Comparison of ENCODE assay signal across 8 mouse cellular contexts in genomic region chr8:70742981-70743655, GRCm38 (mm10). TPM values are rescaled to one million over a fixed set of nuclear protein-coding genes. Genes with fewer than 3 reads are reported as not detected.
DNase-seq lines count a peak whose midpoint lies in the region; ATAC-seq and TF ChIP-seq lines count a peak whose summit lies in the region.

No protein-coding gene starts in this region.

- 40% methylated on average over 38 of the region's 38 CpGs for WGBS in kidney, adult 2 months
- 2% methylated on average over 38 of the region's 38 CpGs for WGBS in embryonic facial prominence, embryonic 10.5 days
- under 1% methylated on average over 38 of the region's 38 CpGs for WGBS in hindbrain, embryonic 14.5 days
- WGBS in liver, embryonic 15.5 days (ENCODE audit: insufficient replicate concordance): 3% methylated on average over 38 of the region's 38 CpGs

- TF ChIP-seq POLR2A in kidney, adult 2 months (IDR thresholded peaks at IDR 0.05; ENCODE audit: low read depth, low read length): no peak

- H3K27me3 ChIP-seq in kidney, adult 2 months (replicated peaks; ENCODE audit: control insufficient read depth, insufficient read depth, low read length): no peaks in the 10 kb centered on the region
- H3K27me3 ChIP-seq in embryonic facial prominence, embryonic 10.5 days (replicated peaks; ENCODE audit: low read depth, poor library complexity, severe bottlenecking): peaks cover 88% of the 10 kb centered on the region
- H3K27me3 ChIP-seq in hindbrain, embryonic 14.5 days (ENCODE audit: control insufficient read depth, insufficient read depth, low read length): peaks cover 72% of the 10 kb centered on the region
- peaks cover 95% of the 10 kb centered on the region for H3K27me3 ChIP-seq in liver, embryonic 15.5 days

- DNase-seq in kidney, adult 2 months: no peak
- DNase-seq in kidney, postnatal 36 days: no peak
- peak; percentile 34 for DNase-seq in embryonic facial prominence, embryonic 10.5 days (ENCODE audit: low spot score)
- no peak for DNase-seq in hindbrain, embryonic 14.5 days (ENCODE audit: low spot score)
- DNase-seq in thymus, postnatal 10 days (ENCODE audit: low spot score in 2 of 2): no peak
- DNase-seq in thymus, postnatal 36 days: no peak
- DNase-seq in cerebellum, postnatal 4 days (ENCODE audit: low spot score in 2 of 2): no peak

- H3K4me2 ChIP-seq in hindbrain, embryonic 14.5 days (replicated peaks): peak overlapping the region; percentile 55
- peak overlapping the region; percentile 53 for H3K4me2 ChIP-seq in liver, embryonic 15.5 days

- H3K9me3 ChIP-seq in embryonic facial prominence, embryonic 10.5 days: no peaks in the 10 kb centered on the region
- H3K9me3 ChIP-seq in hindbrain, embryonic 14.5 days (ENCODE audit: control insufficient read depth, low read length): no peaks in the 10 kb centered on the region
- no peaks in the 10 kb centered on the region for H3K9me3 ChIP-seq in liver, embryonic 15.5 days (replicated peaks)

- peak overlapping the region; percentile 49; the same call in 1 of the 2 replicates for H3K27ac ChIP-seq in kidney, adult 2 months (ENCODE audit: insufficient read depth, low read depth, low read length)
- peak overlapping the region; percentile 31 for H3K27ac ChIP-seq in embryonic facial prominence, embryonic 10.5 days (replicated peaks)
- H3K27ac ChIP-seq in hindbrain, embryonic 14.5 days: no peak overlapping the region
- H3K27ac ChIP-seq in liver, embryonic 15.5 days (replicated peaks): no peak overlapping the region

- no peaks in the 10 kb centered on the region; the same call in 1 of the 2 replicates for H3K36me3 ChIP-seq in kidney, adult 2 months (ENCODE audit: control insufficient read depth, insufficient read depth, low read length)
- H3K36me3 ChIP-seq in embryonic facial prominence, embryonic 10.5 days (replicated peaks): no peaks in the 10 kb centered on the region
- H3K36me3 ChIP-seq in hindbrain, embryonic 14.5 days (replicated peaks; ENCODE audit: control insufficient read depth, insufficient read depth): no peaks in the 10 kb centered on the region
- no peaks in the 10 kb centered on the region for H3K36me3 ChIP-seq in liver, embryonic 15.5 days (replicated peaks)

- TF ChIP-seq CTCF in kidney, adult 2 months (conservative IDR thresholded peaks at IDR 0.05; ENCODE audit: insufficient read depth, insufficient read length, low read depth, low read length): no peak

- H3K4me3 ChIP-seq in kidney, adult 2 months (ENCODE audit: insufficient read depth, low read depth, low read length): peak overlapping the region; percentile 38
- H3K4me3 ChIP-seq in embryonic facial prominence, embryonic 10.5 days: peak overlapping the region; percentile 51
- H3K4me3 ChIP-seq in hindbrain, embryonic 14.5 days (replicated peaks; ENCODE audit: low read length): peak overlapping the region; percentile 10
- no peak overlapping the region for H3K4me3 ChIP-seq in liver, embryonic 15.5 days (replicated peaks)

- H3K9ac ChIP-seq in hindbrain, embryonic 14.5 days: peak overlapping the region; percentile 50; the same call in 1 of the 2 replicates
- H3K9ac ChIP-seq in liver, embryonic 15.5 days: no peak overlapping the region

- 0 out of 2 replicates have a peak, but pooled peaks have one; percentile 29 for ATAC-seq in hindbrain, embryonic 14.5 days (ENCODE audit: low FRiP score)
- ATAC-seq in liver, embryonic 15.5 days (ENCODE audit: insufficient read depth): no peak; the same call in 1 of the 2 replicates

- peaks cover 3% of the 10 kb centered on the region; the same call in 1 of the 2 replicates for H3K4me1 ChIP-seq in kidney, adult 2 months (ENCODE audit: control insufficient read depth, insufficient read depth, low read length)
- peaks cover 36% of the 10 kb centered on the region for H3K4me1 ChIP-seq in embryonic facial prominence, embryonic 10.5 days
- H3K4me1 ChIP-seq in hindbrain, embryonic 14.5 days (replicated peaks; ENCODE audit: control insufficient read depth, insufficient read depth, low read length): peaks cover 12% of the 10 kb centered on the region
- H3K4me1 ChIP-seq in liver, embryonic 15.5 days (replicated peaks): peaks cover 25% of the 10 kb centered on the region

RNA-seq across cellular contexts. Expression of gene Rab3a, which starts 11.4 kb away (rescaled TPM):
- polyA plus RNA-seq in kidney, adult 2 months (2012; rRNA removed): 29.7 and 31.1 TPM in 2 replicates
- 13.6 and 16.2 TPM in 2 replicates for polyA plus RNA-seq in embryonic facial prominence, embryonic 10.5 days (2016; fragmentation: Nextera tagmentation; extraction: Ambion mirVana)
- 519 and 565 TPM in 2 replicates for polyA plus RNA-seq in hindbrain, embryonic 14.5 days (2014; fragmentation: Nextera tagmentation; extraction: Ambion mirVana)
- 2.7 and 3.5 TPM in 2 replicates for polyA plus RNA-seq in liver, embryonic 15.5 days (2015; fragmentation: Nextera tagmentation; extraction: Ambion mirVana)

RNA-seq across cellular contexts. Expression of gene Mpv17l2, which starts 17.6 kb away (rescaled TPM):
- polyA plus RNA-seq in kidney, adult 2 months (2012; rRNA removed): 73.4 and 96.3 TPM in 2 replicates
- polyA plus RNA-seq in embryonic facial prominence, embryonic 10.5 days (2016; fragmentation: Nextera tagmentation; extraction: Ambion mirVana): 28.2 and 34.5 TPM in 2 replicates
- polyA plus RNA-seq in hindbrain, embryonic 14.5 days (2014; fragmentation: Nextera tagmentation; extraction: Ambion mirVana): 34.4 and 43.5 TPM in 2 replicates
- polyA plus RNA-seq in liver, embryonic 15.5 days (2015; fragmentation: Nextera tagmentation; extraction: Ambion mirVana): 34.7 and 37.8 TPM in 2 replicates

RNA-seq across cellular contexts. Expression of gene Pde4c, which starts 19.6 kb away (rescaled TPM):
- 81.6 and 113 TPM in 2 replicates for polyA plus RNA-seq in kidney, adult 2 months (2012; rRNA removed)
- 0.20 and 0.69 TPM in 2 replicates for polyA plus RNA-seq in embryonic facial prominence, embryonic 10.5 days (2016; fragmentation: Nextera tagmentation; extraction: Ambion mirVana)
- polyA plus RNA-seq in hindbrain, embryonic 14.5 days (2014; fragmentation: Nextera tagmentation; extraction: Ambion mirVana): 0.21 and 0.32 TPM in 2 replicates
- 1.4 and 1.9 TPM in 2 replicates for polyA plus RNA-seq in liver, embryonic 15.5 days (2015; fragmentation: Nextera tagmentation; extraction: Ambion mirVana)

RNA-seq across cellular contexts. Expression of gene Gm3336, which starts 24.8 kb away (rescaled TPM):
- 0.61 and 0.99 TPM in 2 replicates for polyA plus RNA-seq in kidney, adult 2 months (2012; rRNA removed)
- polyA plus RNA-seq in embryonic facial prominence, embryonic 10.5 days (2016; fragmentation: Nextera tagmentation; extraction: Ambion mirVana): not detected in 2 replicates
- not detected in 2 replicates for polyA plus RNA-seq in hindbrain, embryonic 14.5 days (2014; fragmentation: Nextera tagmentation; extraction: Ambion mirVana)
- 0.13 and 0.35 TPM in 2 replicates for polyA plus RNA-seq in liver, embryonic 15.5 days (2015; fragmentation: Nextera tagmentation; extraction: Ambion mirVana)

RNA-seq across cellular contexts. Expression of gene Pik3r2, which starts 33.4 kb away (rescaled TPM):
- polyA plus RNA-seq in kidney, adult 2 months (2012; rRNA removed): 60.5 and 94.7 TPM in 2 replicates
- polyA plus RNA-seq in embryonic facial prominence, embryonic 10.5 days (2016; fragmentation: Nextera tagmentation; extraction: Ambion mirVana): 79.2 and 79.8 TPM in 2 replicates
- polyA plus RNA-seq in hindbrain, embryonic 14.5 days (2014; fragmentation: Nextera tagmentation; extraction: Ambion mirVana): 83.0 and 84.6 TPM in 2 replicates
- polyA plus RNA-seq in liver, embryonic 15.5 days (2015; fragmentation: Nextera tagmentation; extraction: Ambion mirVana): 14.7 and 16.5 TPM in 2 replicates

Comparison
In these comparisons a context has a peak if more than half of its experiments do, and no peak if none do; other contexts are left out.
1. H3K27ac ChIP-seq: peak in kidney, adult 2 months (single experiment) and embryonic facial prominence, embryonic 10.5 days (single experiment); none in hindbrain, embryonic 14.5 days (single experiment) and liver, embryonic 15.5 days (single experiment).
2. RNA of gene Rab3a, which starts 11.4 kb away (polyA plus RNA-seq): 519 to 565 TPM in hindbrain, embryonic 14.5 days; 29.7 to 31.1 TPM in kidney, adult 2 months, 13.6 to 16.2 TPM in embryonic facial prominence, embryonic 10.5 days and 2.7 to 3.5 TPM in liver, embryonic 15.5 days; every median in the first group is over 10 times any median in the second.
3. RNA of gene Pde4c, which starts 19.6 kb away (polyA plus RNA-seq): 81.6 to 113 TPM in kidney, adult 2 months; 1.4 to 1.9 TPM in liver, embryonic 15.5 days, 0.21 to 0.32 TPM in hindbrain, embryonic 14.5 days and 0.20 to 0.69 TPM in embryonic facial prominence, embryonic 10.5 days; every median in the first group is over 10 times any median in the second.